Mouse (Mus musculus) hindbrain, embryonic 12.5 days (tissue): ENCODE data around the gene Trim27. TPM values are rescaled to one million over a fixed set of nuclear protein-coding genes. Genes with fewer than 3 reads are reported as not detected.

Experiments
- ATAC-seq: fragments of 200-750 bp; cut with Nextera tagmentation; 2 replicates; pipeline ENCODE4 v1.8.0; 2017; ENCODE audit warnings: moderate TSS enrichment; ENCODE audit not compliant: low FRiP score
- H3K27ac ChIP-seq: fragments of 300-500 bp; sonication (generic); 2 replicates; pipeline ENCODE4 v1.5.1; 2016; ENCODE audit warnings: mild to moderate bottlenecking
- H3K27me3 ChIP-seq: fragments of 300-500 bp; sonication (generic); 2 replicates; pipeline ENCODE4 v1.6.1; 2016; ENCODE audit warnings: mild to moderate bottlenecking
- H3K36me3 ChIP-seq: fragments of 300-500 bp; sonication (generic); 2 replicates; pipeline ENCODE4 v1.6.1; 2016; ENCODE audit warnings: mild to moderate bottlenecking
- H3K4me1 ChIP-seq: fragments of 300-500 bp; sonication (generic); 2 replicates; pipeline ENCODE4 v1.6.1; 2016
- H3K4me2 ChIP-seq: fragments of 300-500 bp; sonication (generic); replicated peaks from 2 replicates; pipeline ENCODE4 v1.6.1; 2016; ENCODE audit warnings: mild to moderate bottlenecking
- H3K4me3 ChIP-seq: fragments of 300-500 bp; sonication (generic); 2 replicates; pipeline ENCODE4 v1.5.1; 2016; ENCODE audit warnings: mild to moderate bottlenecking
- H3K9ac ChIP-seq: fragments of 300-500 bp; sonication (generic); 2 replicates; pipeline ENCODE4 v1.6.1; 2016; ENCODE audit warnings: mild to moderate bottlenecking, moderate library complexity
- H3K9me3 ChIP-seq: fragments of 300-500 bp; sonication (generic); replicated peaks from 2 replicates; pipeline ENCODE4 v1.6.1; 2016; ENCODE audit warnings: mild to moderate bottlenecking
- WGBS: fragments of 180-500 bp; shearing (Covaris S2); methylation state at CpG from one replicate; pipeline ENCODE4 v1.1.7; 2016; 5-methylcytosine and 5-hydroxymethylcytosine counted together
- polyA plus RNA-seq: library from polyadenylated mRNA; unstranded; fragments of >200 nt; fragmentation: Nextera tagmentation; extraction: Ambion mirVana; gene quantifications from 2 replicates; pipeline ENCODE4 v1.2.1, GENCODE M21; 2016

Gene Trim27
- 127 and 130 TPM in 2 replicates for polyA plus RNA-seq

GRCm38 (mm10) chr13:21179367-21179723 is at the start of gene Trim27:
TSS of gene Trim27 (plus strand) at chr13:21179445.
- peak; percentile 59 for ATAC-seq
- WGBS = 0% methylated on average over 15 of the region's 15 CpGs
- Histone ChIP-seq H3K9me3 (no peaks in the 10 kb centered on the region), H3K4me3 (peak within 1 kb of the TSS; percentile 99), H3K36me3 (peaks cover 25% of the 10 kb centered on the region), H3K27ac (peak within 1 kb of the TSS; percentile 94), H3K9ac (peak within 1 kb of the TSS; percentile 90), H3K4me1 (peaks cover 27% of the 10 kb centered on the region), H3K4me2 (peak within 1 kb of the TSS; percentile 84), H3K27me3 (no peaks in the 10 kb centered on the region)

- Histone ChIP-seq H3K9ac (no peak overlapping the region), H3K4me1 (no peaks in the 10 kb centered on the region), H3K4me3 (no peak overlapping the region), H3K36me3 (no peaks in the 10 kb centered on the region), H3K27ac (no peak overlapping the region), H3K9me3 (no peaks in the 10 kb centered on the region), H3K4me2 (no peak overlapping the region), H3K27me3 (no peaks in the 10 kb centered on the region)
- ATAC-seq = no peak
- WGBS = 54% methylated on average over 8 of the region's 8 CpGs
These were observed 36.8 kb upstream of the Trim27 start for GRCm38 (mm10) chr13:21142421-21142820.

- ATAC-seq = no peak
- H3K4me3 ChIP-seq = no peak within 1 kb of the TSS
- H3K36me3 ChIP-seq = no peaks in the 10 kb centered on the region
- no peak within 1 kb of the TSS for H3K9ac ChIP-seq
- no peak within 1 kb of the TSS for H3K27ac ChIP-seq
- no peaks in the 10 kb centered on the region for H3K9me3 ChIP-seq
- WGBS = 81% methylated on average over 4 of the region's 4 CpGs
- H3K4me2 ChIP-seq = no peak within 1 kb of the TSS
- no peaks in the 10 kb centered on the region for H3K27me3 ChIP-seq
- H3K4me1 ChIP-seq = no peaks in the 10 kb centered on the region
These were observed 33.5 kb upstream of the Trim27 start, which contains the start of gene Olfr1368 for GRCm38 (mm10) chr13:21145767-21146166. TSS of gene Olfr1368 (minus strand) at chr13:21145867.

- no peak overlapping the region for H3K4me2 ChIP-seq
These were observed 23.4 kb upstream of the Trim27 start for GRCm38 (mm10) chr13:21155888-21156287.

GRCm38 (mm10) chr13:21158071-21158470 is 21.2 kb upstream of the Trim27 start:
- Histone ChIP-seq H3K27me3 (no peaks in the 10 kb centered on the region), H3K9ac (no peak overlapping the region)
- WGBS = 3% methylated on average over 9 of the region's 9 CpGs

More at GRCm38 (mm10) chr13:21155888-21156287, 23.4 kb upstream of the Trim27 start:
- Histone ChIP-seq H3K9me3 (no peaks in the 10 kb centered on the region), H3K27me3 (no peaks in the 10 kb centered on the region), H3K4me1 (0 out of 2 replicates have a peak, but pooled peaks cover 9% of the 10 kb centered on the region), H3K27ac (no peak overlapping the region), H3K9ac (no peak overlapping the region), H3K36me3 (no peaks in the 10 kb centered on the region), H3K4me3 (no peak overlapping the region)
- no peak for ATAC-seq
- 85% methylated on average over 5 of the region's 5 CpGs for WGBS

GRCm38 (mm10) chr13:21158785-21159474 is 20.3 kb upstream of the Trim27 start:
- WGBS = under 1% methylated on average over 19 of the region's 19 CpGs
- peak; percentile 27 for ATAC-seq
- no peaks in the 10 kb centered on the region for H3K9me3 ChIP-seq
- H3K4me1 ChIP-seq = 0 out of 2 replicates have a peak, but pooled peaks cover 9% of the 10 kb centered on the region
- no peak overlapping the region for H3K27ac ChIP-seq
- peak overlapping the region; percentile 78 for H3K4me2 ChIP-seq
- peak overlapping the region; percentile 48; the same call in 1 of the 2 replicates for H3K9ac ChIP-seq
- H3K27me3 ChIP-seq = no peaks in the 10 kb centered on the region
- peak overlapping the region; percentile 60 for H3K4me3 ChIP-seq
- H3K36me3 ChIP-seq = no peaks in the 10 kb centered on the region

More at GRCm38 (mm10) chr13:21158071-21158470, 21.2 kb upstream of the Trim27 start:
- Histone ChIP-seq H3K9me3 (no peaks in the 10 kb centered on the region), H3K36me3 (no peaks in the 10 kb centered on the region), H3K27ac (no peak overlapping the region), H3K4me2 (peak overlapping the region; percentile 78), H3K4me1 (0 out of 2 replicates have a peak, but pooled peaks cover 9% of the 10 kb centered on the region), H3K4me3 (no peak overlapping the region)
- ATAC-seq = no peak

- H3K9me3 ChIP-seq = no peaks in the 10 kb centered on the region
- peak overlapping the region; percentile 60 for H3K4me3 ChIP-seq
- WGBS = under 1% methylated on average over 15 of the region's 15 CpGs
- H3K4me1 ChIP-seq = 0 out of 2 replicates have a peak, but pooled peaks cover 9% of the 10 kb centered on the region
- no peaks in the 10 kb centered on the region for H3K36me3 ChIP-seq
- ATAC-seq = peak; percentile 14; the same call in 1 of the 2 replicates
- no peaks in the 10 kb centered on the region; the same call in 1 of the 2 replicates for H3K27me3 ChIP-seq
- H3K27ac ChIP-seq = no peak overlapping the region
- H3K9ac ChIP-seq = peak overlapping the region; percentile 48; the same call in 1 of the 2 replicates
- peak overlapping the region; percentile 78 for H3K4me2 ChIP-seq
These were observed 19.8 kb upstream of the Trim27 start for GRCm38 (mm10) chr13:21159475-21159819.

- Histone ChIP-seq H3K36me3 (no peaks in the 10 kb centered on the region), H3K4me3 (peak overlapping the region; percentile 60), H3K27me3 (no peaks in the 10 kb centered on the region; the same call in 1 of the 2 replicates), H3K9ac (peak overlapping the region; percentile 48), H3K9me3 (no peaks in the 10 kb centered on the region), H3K4me2 (peak overlapping the region; percentile 78), H3K4me1 (0 out of 2 replicates have a peak, but pooled peaks cover 9% of the 10 kb centered on the region), H3K27ac (no peak overlapping the region)
- peak; percentile 29 for ATAC-seq
- under 1% methylated on average over 16 of the region's 16 CpGs for whole genome bisulfite sequencing
These were observed 19.2 kb upstream of the Trim27 start for GRCm38 (mm10) chr13:21160041-21160511.

GRCm38 (mm10) chr13:21160657-21161590 is 18.3 kb upstream of the Trim27 start:
- Histone ChIP-seq H3K4me3 (peak overlapping the region; percentile 60), H3K27ac (no peak overlapping the region), H3K4me2 (peak overlapping the region; percentile 78), H3K9me3 (no peaks in the 10 kb centered on the region), H3K4me1 (0 out of 2 replicates have a peak, but pooled peaks cover 9% of the 10 kb centered on the region), H3K9ac (peak overlapping the region; percentile 48; the same call in 1 of the 2 replicates), H3K36me3 (no peaks in the 10 kb centered on the region), H3K27me3 (no peaks in the 10 kb centered on the region; the same call in 1 of the 2 replicates)
- peak; percentile 88 for ATAC-seq
- WGBS = under 1% methylated on average over 32 of the region's 32 CpGs

- no peaks in the 10 kb centered on the region; the same call in 1 of the 2 replicates for H3K27me3 ChIP-seq
- H3K9me3 ChIP-seq = no peaks in the 10 kb centered on the region
- ATAC-seq = no peak
- H3K4me2 ChIP-seq = peak overlapping the region; percentile 78
- H3K36me3 ChIP-seq = no peaks in the 10 kb centered on the region
- WGBS = 37% methylated on average over 2 of the region's 2 CpGs
- H3K9ac ChIP-seq = no peak overlapping the region
- 0 out of 2 replicates have a peak, but pooled peaks cover 9% of the 10 kb centered on the region for H3K4me1 ChIP-seq
- H3K4me3 ChIP-seq = peak overlapping the region; percentile 60
- no peak overlapping the region for H3K27ac ChIP-seq
These were observed 17.7 kb upstream of the Trim27 start for GRCm38 (mm10) chr13:21161591-21161990.

- H3K9me3 ChIP-seq = no peaks in the 10 kb centered on the region
- H3K4me3 ChIP-seq = no peak overlapping the region
- H3K27me3 ChIP-seq = no peaks in the 10 kb centered on the region; the same call in 1 of the 2 replicates
- no peak for ATAC-seq
- WGBS = 61% methylated on average over 5 of the region's 5 CpGs
- H3K4me2 ChIP-seq = no peak overlapping the region
- no peak overlapping the region for H3K9ac ChIP-seq
- no peak overlapping the region for H3K27ac ChIP-seq
- H3K4me1 ChIP-seq = 0 out of 2 replicates have a peak, but pooled peaks cover 9% of the 10 kb centered on the region
- H3K36me3 ChIP-seq = no peaks in the 10 kb centered on the region
These were observed 16.7 kb upstream of the Trim27 start for GRCm38 (mm10) chr13:21162591-21162990.
